Mouse (Mus musculus): ENCODE measurements at regions not wholly inside any gene's neighbourhood (a gene's known extent, or its start where the extent isn't known, plus 50 kb on each side); places are given as distances from the start of the nearest gene placed in this dataset.
A peak's percentile ranks its signal among the peaks of the same experiment; 100 is the strongest.
"Not testable (repeated sequence)": the region's sequence is repeated elsewhere in the genome, so short reads cannot be mapped to it uniquely, and the experiment has no call there.

GRCm38 (mm10) chr4:153604695-153605485 is 122.3 kb upstream of the Ajap1 start:
- DNase-seq = no peak
- intact Hi-C loops (cut with DNase I) = no loop called here

DNA sequence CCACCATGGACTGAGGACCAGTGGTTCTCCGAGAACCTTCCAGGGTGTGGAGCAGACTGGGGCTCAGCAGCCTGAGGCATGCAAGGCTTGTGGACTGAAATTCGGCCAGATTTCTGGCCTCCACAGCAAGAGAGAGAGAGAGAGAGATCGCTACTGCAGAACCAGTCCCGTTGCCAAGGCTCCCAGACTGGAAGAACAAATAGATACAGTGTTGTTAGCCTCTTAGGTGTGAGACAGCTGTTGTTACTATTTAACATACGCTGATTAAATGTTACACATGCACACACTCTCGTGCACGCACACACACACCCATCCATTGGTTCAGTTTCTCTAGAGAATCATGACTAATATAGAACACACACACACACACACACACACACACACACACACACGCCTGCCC is 133.4 kb upstream of the Ajap1 start:
- intact Hi-C loops (cut with DNase I) = no loop called here
- DNase-seq = no peak

- intact Hi-C loops (cut with DNase I) = no loop called here
- DNase-seq = no peak
These were observed 134.3 kb upstream of the Ajap1 start for GRCm38 (mm10) chr4:153616938-153617337.

DNA sequence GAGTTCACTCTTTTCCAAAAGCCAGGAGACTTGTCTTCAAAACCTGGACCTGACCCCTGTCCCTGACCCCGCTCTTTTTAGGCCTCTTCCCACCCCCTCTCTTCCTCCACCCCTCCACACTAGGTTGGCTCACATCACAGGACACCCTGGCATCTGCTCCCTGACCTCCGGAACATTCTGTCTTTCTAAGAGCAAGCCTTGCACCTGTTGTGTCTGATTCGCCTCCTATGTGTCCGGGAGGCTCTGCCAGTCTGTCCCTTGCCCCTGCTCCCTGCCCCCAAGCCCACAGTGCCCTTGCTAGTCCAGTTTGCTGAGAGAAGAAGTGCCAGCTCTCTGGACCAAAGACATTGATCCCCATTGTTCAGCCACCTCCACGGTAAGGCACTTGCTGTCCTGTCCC is 138.3 kb upstream of the Ajap1 start:
- intact Hi-C loops (cut with DNase I) = no loop called here
- DNase-seq = no peak

GRCm38 (mm10) chr4:153631161-153631560 is 148.6 kb upstream of the Ajap1 start:
- no peak for DNase-seq
- intact Hi-C loops (cut with DNase I) = no loop called here

DNA sequence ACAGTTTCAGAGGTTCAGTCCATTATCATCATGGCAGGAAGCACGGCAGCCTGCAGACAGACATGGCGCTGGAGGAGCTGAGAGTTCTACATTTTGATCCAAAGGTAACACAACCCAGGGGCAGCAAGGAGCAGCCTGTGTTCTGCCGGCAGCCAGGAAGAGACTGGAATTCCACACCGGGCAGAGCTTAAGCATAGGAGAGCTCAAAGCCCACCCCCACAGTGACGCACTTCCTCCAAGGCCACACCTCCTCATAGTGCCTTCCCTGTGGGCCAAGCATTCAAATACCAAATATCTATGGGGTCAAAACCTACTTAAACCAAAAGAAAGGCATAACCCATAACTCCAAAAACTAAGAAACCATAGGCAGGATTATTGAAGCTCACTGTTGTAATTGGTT is 149.4 kb upstream of the Ajap1 start:
- intact Hi-C loops (cut with DNase I) = no loop called here
- no peak for DNase-seq

- intact Hi-C loops (cut with DNase I) = no loop called here
These were observed 149.9 kb upstream of the Ajap1 start for GRCm38 (mm10) chr4:153632551-153632950.

GRCm38 (mm10) chr4:153633260-153633659 is 150.6 kb upstream of the Ajap1 start:
- intact Hi-C loops (cut with DNase I) = no loop called here
- DNase-seq = no peak

More at GRCm38 (mm10) chr4:153632551-153632950, 149.9 kb upstream of the Ajap1 start:
- DNase-seq = no peak

- intact Hi-C loops (cut with DNase I) = no loop called here
These were observed 151.7 kb upstream of the Ajap1 start for GRCm38 (mm10) chr4:153634221-153634881.

DNA sequence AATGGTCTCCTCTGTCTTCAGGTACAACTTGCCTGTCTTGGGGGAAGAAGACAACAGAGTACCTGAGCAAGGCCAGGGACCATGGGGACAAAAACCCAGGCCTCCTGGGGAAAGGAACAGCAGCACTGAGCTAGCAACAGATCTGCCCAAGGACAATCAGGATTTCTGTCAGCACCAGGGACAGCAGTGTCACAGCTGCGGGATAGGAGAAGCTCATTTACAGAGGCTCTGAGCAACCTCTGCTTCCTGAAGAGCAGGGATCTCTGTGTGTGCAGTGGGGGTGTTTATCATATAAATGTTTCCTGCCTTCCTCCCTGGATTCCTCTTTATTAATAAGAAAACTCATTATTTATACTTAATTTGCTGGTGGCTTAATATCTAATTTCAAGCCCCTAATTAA is 155.4 kb upstream of the Ajap1 start:
- intact Hi-C loops (cut with DNase I) = no loop called here
- no peak for DNase-seq

More at GRCm38 (mm10) chr4:153634221-153634881, 151.7 kb upstream of the Ajap1 start:
- no peak for DNase-seq

DNA sequence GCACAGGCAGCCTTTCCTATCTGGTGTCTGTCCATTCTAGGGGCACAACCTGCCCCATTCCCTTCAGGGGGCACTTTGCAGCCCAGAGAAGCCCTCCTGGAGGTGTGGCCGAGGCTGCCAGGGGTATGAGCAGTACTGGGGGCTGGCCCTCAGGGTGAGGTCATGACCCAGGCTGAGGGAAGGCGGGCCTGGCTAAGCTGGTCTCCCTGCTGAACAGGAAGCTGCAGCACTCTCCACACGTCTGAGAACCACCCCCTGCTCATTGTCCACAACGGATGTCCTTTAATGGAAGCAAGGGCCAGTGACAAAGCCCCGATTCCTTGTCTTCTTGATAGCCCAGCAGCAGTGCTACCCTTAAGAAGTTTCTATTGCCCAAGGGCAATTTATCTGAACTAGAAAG is 169.2 kb upstream of the Ajap1 start:
- intact Hi-C loops (cut with DNase I) = no loop called here
- DNase-seq = no peak

DNA sequence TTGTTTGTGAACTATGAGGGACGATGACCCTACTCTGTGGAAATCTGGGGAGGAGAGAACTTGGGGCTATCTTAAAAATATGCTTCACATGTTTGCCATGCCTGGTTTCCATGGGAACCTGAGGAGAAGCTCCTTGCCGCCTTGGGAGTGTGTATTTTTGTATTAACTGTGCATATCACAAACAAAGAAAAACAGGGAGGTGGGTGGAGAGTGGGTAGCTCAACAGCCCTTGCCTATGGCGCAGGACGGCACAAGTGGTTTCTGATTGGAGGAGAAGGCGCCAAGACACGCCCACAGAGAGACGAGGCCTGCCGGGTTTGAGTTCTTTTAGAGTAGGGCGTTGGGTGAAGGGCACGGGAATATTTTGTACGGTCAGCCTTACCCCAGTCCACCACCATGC is 170.2 kb upstream of the Ajap1 start:
- intact Hi-C loops (cut with DNase I) = no loop called here
- no peak for DNase-seq

- intact Hi-C loops (cut with DNase I) = no loop called here
- DNase-seq = no peak
These were observed 180.1 kb upstream of the Ajap1 start for GRCm38 (mm10) chr4:153662731-153663130.

GRCm38 (mm10) chr4:153666626-153667236 is 184.1 kb upstream of the Ajap1 start:
- not testable (repeated sequence) for DNase-seq

GRCm38 (mm10) chr4:153669070-153669469 is 186.5 kb upstream of the Ajap1 start:
- DNase-seq = no peak
- intact Hi-C loops (cut with DNase I) = no loop called here

More at GRCm38 (mm10) chr4:153666626-153667236, 184.1 kb upstream of the Ajap1 start:
- intact Hi-C loops (cut with DNase I) = not testable (repeated sequence)

DNA sequence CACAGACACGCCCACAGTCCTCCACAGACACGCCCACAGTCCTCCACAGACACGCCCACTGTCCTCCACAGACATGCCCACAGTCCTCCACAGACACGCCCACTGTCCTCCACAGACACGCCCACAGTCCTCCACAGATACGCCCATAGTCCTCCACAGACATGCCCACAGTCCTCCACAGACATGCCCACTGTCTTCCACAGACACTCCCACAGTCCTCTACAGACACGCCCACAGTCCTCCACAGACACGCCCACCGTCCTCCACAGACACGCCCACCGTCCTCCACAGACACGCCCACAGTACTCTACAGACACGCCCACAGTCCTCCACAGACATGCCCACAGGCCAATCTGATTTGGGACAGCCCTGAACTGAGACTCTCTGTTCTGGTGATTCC is 187.6 kb upstream of the Ajap1 start:
- DNase-seq = no peak
- intact Hi-C loops (cut with DNase I) = no loop called here

GRCm38 (mm10) chr4:153675431-153675830 is 192.8 kb upstream of the Ajap1 start:
- DNase-seq = no peak
- intact Hi-C loops (cut with DNase I) = no loop called here

DNA sequence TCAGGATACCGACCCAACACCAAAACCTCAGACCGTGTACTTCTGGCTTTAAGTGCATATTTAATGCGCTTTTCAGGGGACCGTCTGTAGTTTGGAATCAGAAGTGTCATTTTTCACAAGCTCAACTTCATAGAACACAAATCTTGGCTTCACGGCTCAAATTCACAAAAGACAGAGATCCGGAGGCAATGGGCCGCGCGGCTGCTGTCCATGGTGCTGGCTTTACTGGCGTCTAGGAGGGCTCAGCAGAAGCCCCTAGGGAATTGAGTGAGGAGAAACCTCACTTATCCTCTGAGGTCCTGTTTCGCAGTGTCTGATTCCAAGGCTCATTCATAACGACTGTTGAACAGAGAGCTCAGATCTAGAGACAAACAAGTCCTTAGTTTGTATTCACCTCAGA is 196.5 kb upstream of the Ajap1 start:
- intact Hi-C loops (cut with DNase I) = no loop called here
- peak in 1 of 2 experiments; percentile 7 for DNase-seq

GRCm38 (mm10) chr4:153688441-153688840 is 205.8 kb upstream of the Ajap1 start:
- no peak for DNase-seq
- intact Hi-C loops (cut with DNase I) = no loop called here

DNA sequence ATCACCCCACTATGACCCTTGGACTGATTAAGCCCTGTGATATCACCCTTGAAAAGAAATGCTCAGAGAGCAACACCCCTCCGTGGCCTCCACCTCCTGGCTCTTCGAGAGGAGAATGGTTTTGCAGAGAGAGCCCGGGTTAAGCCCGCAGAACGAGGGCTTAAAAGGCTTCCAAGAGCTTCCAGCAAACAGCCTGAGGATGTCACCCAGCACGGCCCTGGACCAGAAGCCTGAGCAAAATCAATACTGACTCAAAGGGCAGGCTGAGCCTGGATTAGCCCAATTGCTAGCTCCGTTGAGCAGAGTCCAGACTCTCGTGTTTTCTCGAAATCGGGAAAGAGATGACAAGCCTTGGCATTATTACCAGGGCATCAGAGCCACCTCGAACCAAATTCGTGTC is 211.3 kb upstream of the Ajap1 start:
- no peak for DNase-seq
- intact Hi-C loops (cut with DNase I) = no loop called here

DNA sequence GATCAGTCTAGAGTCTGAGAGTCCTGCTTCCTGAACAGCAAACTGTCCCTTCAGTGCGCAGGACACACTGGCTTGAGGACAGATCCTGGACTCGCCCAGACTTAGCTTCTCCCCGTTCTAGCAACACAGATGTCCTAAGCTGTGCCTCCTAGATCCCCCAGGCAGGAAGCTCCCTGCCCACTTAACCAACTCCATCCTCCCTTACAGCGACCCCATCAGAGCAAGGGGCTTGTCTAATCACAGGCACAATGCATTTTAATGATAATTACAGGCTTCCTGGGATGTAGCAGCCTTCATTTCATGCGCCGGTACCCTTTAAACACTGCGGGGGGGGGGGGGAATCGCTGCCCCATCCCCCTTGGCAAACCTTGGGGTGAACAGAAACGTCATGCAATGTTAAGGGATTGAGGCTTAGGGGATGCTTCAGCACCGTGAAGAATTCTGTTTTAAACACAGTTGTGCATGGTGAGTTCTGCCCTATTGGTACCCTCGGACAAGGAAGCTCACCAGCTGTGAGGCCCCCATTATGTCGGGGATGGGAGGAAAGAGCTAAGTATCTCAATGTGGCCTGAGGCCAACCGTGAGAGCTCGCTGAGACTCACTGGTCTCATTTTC is 213.9 kb upstream of the Ajap1 start:
- intact Hi-C loops (cut with DNase I) = no loop called here
- DNase-seq = no peak
